Mouse (Mus musculus): ENCODE data around the gene Cep162.

DNA sequence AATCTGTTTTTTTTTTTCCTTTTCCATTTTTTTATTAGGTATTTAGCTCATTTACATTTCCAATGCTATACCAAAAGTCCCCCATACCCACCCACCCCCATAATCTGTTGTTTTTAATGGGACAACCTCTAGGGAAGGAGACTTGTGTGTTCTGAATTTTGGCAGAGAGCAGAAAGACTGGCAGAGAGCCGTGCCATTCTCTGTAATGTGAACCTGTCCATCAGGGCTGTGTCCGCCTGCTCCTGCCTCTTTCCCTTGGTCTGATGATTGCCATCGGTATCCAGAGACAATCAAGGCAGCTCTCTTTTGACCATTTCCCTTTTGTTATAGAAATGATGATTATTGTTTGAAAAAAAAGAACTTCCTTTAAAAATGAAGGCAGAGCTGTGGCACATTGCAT is 84.4 kb downstream of the Cep162 start:
- TF ChIP-seq CTCF (IDR thresholded peaks at IDR 0.05; ENCODE audit: low read depth, low read length) (no peak), POLR2A (IDR thresholded peaks at IDR 0.05; ENCODE audit: extremely low read depth, insufficient read depth, low read length) (no peak)
